ENCODE assay signal across 28 mouse cellular contexts in genomic region chr19:3967258-3967657, GRCm38 (mm10). TPM values are rescaled to one million over a fixed set of nuclear protein-coding genes. Genes with fewer than 3 reads are reported as not detected.
DNase-seq lines count a peak whose midpoint lies in the region; ATAC-seq lines count a peak whose summit lies in the region.
"Had no signal": no experiment of that assay in that cellular context is flagged by ENCODE, and none has a peak within 500 bp of the region (broad histone marks: within the 10 kb centered on the region; RNA-seq: fewer than 3 reads in every experiment).

No protein-coding gene starts in this region.

- no peak for ATAC-seq in midbrain, embryonic 11.5 days (ENCODE audit: low FRiP score)
- ATAC-seq in midbrain, embryonic 16.5 days, result no peak
- peak; percentile 62 for ATAC-seq in megakaryocyte progenitor cell, adult 5-6 weeks (replicated peaks; ENCODE audit: poor library complexity)
- ATAC-seq in erythroid progenitor cell, adult 5-6 weeks (replicated peaks; ENCODE audit: low FRiP score, poor library complexity, severe bottlenecking), result no peak
- ATAC-seq: forebrain, embryonic 14.5 days; forebrain, postnatal 0 days; hindbrain, embryonic 16.5 days had no signal

- H3K27ac ChIP-seq in midbrain, embryonic 11.5 days (ENCODE audit: low read depth, low read length), result no peak overlapping the region
- H3K27ac ChIP-seq in midbrain, embryonic 16.5 days (ENCODE audit: low read length), result no peak overlapping the region
- H3K27ac ChIP-seq: gastrocnemius, adult 2 months; heart, embryonic 15.5 days; hindbrain, embryonic 10.5 days; hindbrain, embryonic 13.5 days had no signal

- H3K4me2 ChIP-seq in midbrain, embryonic 11.5 days, result no peak overlapping the region
- H3K4me2 ChIP-seq in midbrain, embryonic 16.5 days (ENCODE audit: low read length), result no peak overlapping the region
- H3K4me2 ChIP-seq: heart, embryonic 12.5 days; heart, embryonic 15.5 days; hindbrain, embryonic 13.5 days had no signal

- no peaks in the 10 kb centered on the region for H3K4me1 ChIP-seq in midbrain, embryonic 11.5 days (ENCODE audit: control insufficient read depth, insufficient read depth, low read length)
- no peaks in the 10 kb centered on the region for H3K4me1 ChIP-seq in midbrain, embryonic 16.5 days (ENCODE audit: control insufficient read depth, insufficient read depth, low read length)
- H3K4me1 ChIP-seq: hindbrain, embryonic 13.5 days had no signal

- WGBS in midbrain, embryonic 11.5 days, result 67% methylated on average over 3 of the region's 3 CpGs
- WGBS in midbrain, embryonic 16.5 days, result 58% methylated on average over 3 of the region's 3 CpGs

- peak; percentile 17 for DNase-seq in midbrain, embryonic 11.5 days (ENCODE audit: low spot score, missing footprints)
- peak; percentile 33 for DNase-seq in MEL-GATA-1-ER (ENCODE audit: extremely low read depth, low read depth)
- no peak for DNase-seq in right cerebral cortex, postnatal 10 days (ENCODE audit: low spot score in 2 of 2)
- DNase-seq: adrenal gland, adult 2 months; adrenal gland, postnatal 14 days; cerebellum, adult 18-20 months; cerebellum, adult 9-10 months; cerebellum, postnatal 14 days; forebrain, postnatal 0 days; gastrocnemius, adult 2 months; gastrocnemius, postnatal 14 days; heart, adult 18-20 months; heart, postnatal 10 days; heart, postnatal 36 days had no signal

- no peak overlapping the region for H3K9ac ChIP-seq in midbrain, embryonic 11.5 days (ENCODE audit: low read length)
- H3K9ac ChIP-seq in midbrain, embryonic 16.5 days (ENCODE audit: low read depth, low read length), result no peak overlapping the region
- H3K9ac ChIP-seq: forebrain, postnatal 0 days; heart, embryonic 12.5 days; heart, embryonic 15.5 days; hindbrain, embryonic 13.5 days had no signal

- no peaks in the 10 kb centered on the region for H3K27me3 ChIP-seq in midbrain, embryonic 11.5 days (ENCODE audit: control insufficient read depth, insufficient read depth, low read length)
- no peaks in the 10 kb centered on the region for H3K27me3 ChIP-seq in midbrain, embryonic 16.5 days (ENCODE audit: control insufficient read depth, insufficient read depth, low read depth, low read length)

- no peaks in the 10 kb centered on the region for H3K9me3 ChIP-seq in midbrain, embryonic 11.5 days (ENCODE audit: control insufficient read depth, low read length)
- H3K9me3 ChIP-seq in midbrain, embryonic 16.5 days (replicated peaks; ENCODE audit: control insufficient read depth, low read length, poor library complexity, severe bottlenecking), result no peaks in the 10 kb centered on the region
- H3K9me3 ChIP-seq: heart, embryonic 12.5 days; heart, embryonic 15.5 days; hindbrain, embryonic 10.5 days; hindbrain, embryonic 13.5 days had no signal

- H3K4me3 ChIP-seq in midbrain, embryonic 11.5 days (ENCODE audit: low read depth, low read length), result no peak overlapping the region
- H3K4me3 ChIP-seq in midbrain, embryonic 16.5 days (ENCODE audit: low read depth, low read length), result no peak overlapping the region
- H3K4me3 ChIP-seq: gastrocnemius, adult 2 months; heart, embryonic 12.5 days; heart, embryonic 15.5 days; hindbrain, embryonic 10.5 days; hindbrain, embryonic 13.5 days had no signal

- H3K36me3 ChIP-seq in midbrain, embryonic 11.5 days (ENCODE audit: control insufficient read depth, insufficient read depth, low read length), result no peaks in the 10 kb centered on the region
- no peaks in the 10 kb centered on the region for H3K36me3 ChIP-seq in midbrain, embryonic 16.5 days (ENCODE audit: control insufficient read depth, insufficient read depth, low read length)
- H3K36me3 ChIP-seq: heart, embryonic 12.5 days; heart, embryonic 15.5 days; hindbrain, embryonic 10.5 days; hindbrain, embryonic 13.5 days had no signal

RNA-seq across cellular contexts. Expression of gene Aldh3b2, which starts 4.9 kb away (rescaled TPM):
- 0.44 and 0.50 TPM in 2 replicates for polyA plus RNA-seq in midbrain, embryonic 11.5 days (2014; fragmentation: Nextera tagmentation; extraction: Ambion mirVana)
- 0.60 and 0.82 TPM in 2 replicates for polyA plus RNA-seq in midbrain, embryonic 16.5 days (2015; fragmentation: Nextera tagmentation; extraction: Ambion mirVana)
- total RNA-seq in megakaryocyte progenitor cell, adult 5-6 weeks (2015), result not detected in 2 replicates
- 0.25 TPM in 1 of 2 replicates, not detected in the other for total RNA-seq in megakaryocyte progenitor cell, adult 5-6 weeks (2017)
- 1.3 and 6.5 TPM in 2 replicates for total RNA-seq in erythroid progenitor cell, adult 5-6 weeks (2015; ENCODE audit: low replicate concordance)
- total RNA-seq in erythroid progenitor cell, adult 5-6 weeks (2017; ENCODE audit: low replicate concordance), result 1.1 and 2.4 TPM in 2 replicates

RNA-seq across cellular contexts. Expression of gene Aldh3b3, which starts 8.8 kb away (rescaled TPM):
- not detected in 2 replicates for polyA plus RNA-seq in midbrain, embryonic 11.5 days (2014; fragmentation: Nextera tagmentation; extraction: Ambion mirVana)
- polyA plus RNA-seq in midbrain, embryonic 16.5 days (2015; fragmentation: Nextera tagmentation; extraction: Ambion mirVana), result not detected in 2 replicates
- 0.32 and 0.71 TPM in 2 replicates for total RNA-seq in megakaryocyte progenitor cell, adult 5-6 weeks (2015)
- 0.04 and 0.27 TPM in 2 replicates for total RNA-seq in megakaryocyte progenitor cell, adult 5-6 weeks (2017)
- 3.6 TPM in 1 of 2 replicates, not detected in the other for total RNA-seq in erythroid progenitor cell, adult 5-6 weeks (2015; ENCODE audit: low replicate concordance)
- not detected in 2 replicates for total RNA-seq in erythroid progenitor cell, adult 5-6 weeks (2017; ENCODE audit: low replicate concordance)
- total RNA-seq: ES-E14; forebrain, postnatal 0 days; gastrocnemius, adult 2 months; gastrocnemius, postnatal 14 days had no signal
- polyA plus RNA-seq: embryonic facial prominence, embryonic 11.5 days; forebrain, embryonic 11.5 days; forebrain, embryonic 14.5 days; forebrain, postnatal 0 days; heart, embryonic 12.5 days; heart, embryonic 15.5 days; hindbrain, embryonic 10.5 days; hindbrain, embryonic 13.5 days; hindbrain, embryonic 16.5 days had no signal

RNA-seq across cellular contexts. Expression of gene Acy3, which starts 19.1 kb away (rescaled TPM):
- polyA plus RNA-seq in midbrain, embryonic 11.5 days (2014; fragmentation: Nextera tagmentation; extraction: Ambion mirVana), result 1.0 and 1.6 TPM in 2 replicates
- 1.0 and 1.8 TPM in 2 replicates for polyA plus RNA-seq in midbrain, embryonic 16.5 days (2015; fragmentation: Nextera tagmentation; extraction: Ambion mirVana)
- total RNA-seq in megakaryocyte progenitor cell, adult 5-6 weeks (2015), result 3.4 and 3.9 TPM in 2 replicates
- 1.2 and 1.6 TPM in 2 replicates for total RNA-seq in megakaryocyte progenitor cell, adult 5-6 weeks (2017)
- total RNA-seq in erythroid progenitor cell, adult 5-6 weeks (2015; ENCODE audit: low replicate concordance), result not detected in 2 replicates
- not detected in 2 replicates for total RNA-seq in erythroid progenitor cell, adult 5-6 weeks (2017; ENCODE audit: low replicate concordance)

RNA-seq across cellular contexts. Expression of gene Tbx10, which starts 25.3 kb away (rescaled TPM):
- polyA plus RNA-seq in midbrain, embryonic 11.5 days (2014; fragmentation: Nextera tagmentation; extraction: Ambion mirVana), result not detected in 2 replicates
- polyA plus RNA-seq in midbrain, embryonic 16.5 days (2015; fragmentation: Nextera tagmentation; extraction: Ambion mirVana), result not detected in 2 replicates
- not detected in 2 replicates for total RNA-seq in megakaryocyte progenitor cell, adult 5-6 weeks (2015)
- total RNA-seq in megakaryocyte progenitor cell, adult 5-6 weeks (2017), result not detected in 2 replicates
- total RNA-seq in erythroid progenitor cell, adult 5-6 weeks (2015; ENCODE audit: low replicate concordance), result not detected in 2 replicates
- total RNA-seq in erythroid progenitor cell, adult 5-6 weeks (2017; ENCODE audit: low replicate concordance), result not detected in 2 replicates
- total RNA-seq: adrenal gland, adult 2 months; adrenal gland, postnatal 14 days; ES-E14; forebrain, postnatal 0 days; gastrocnemius, adult 2 months; gastrocnemius, postnatal 14 days; heart, adult 18-20 months; heart, postnatal 10 days; heart, postnatal 36 days had no signal
- polyA plus RNA-seq: adrenal gland, adult 2 months; embryonic facial prominence, embryonic 11.5 days; forebrain, embryonic 11.5 days; forebrain, embryonic 14.5 days; forebrain, postnatal 0 days; frontal cortex, adult 2 months; gonadal fat pad, adult 2 months; heart, embryonic 12.5 days; heart, embryonic 15.5 days had no signal

RNA-seq across cellular contexts. Expression of gene Unc93b1, which starts 32.3 kb away (rescaled TPM):
- 5.9 and 7.1 TPM in 2 replicates for polyA plus RNA-seq in midbrain, embryonic 11.5 days (2014; fragmentation: Nextera tagmentation; extraction: Ambion mirVana)
- polyA plus RNA-seq in midbrain, embryonic 16.5 days (2015; fragmentation: Nextera tagmentation; extraction: Ambion mirVana), result 9.7 and 9.9 TPM in 2 replicates
- 95.9 and 111 TPM in 2 replicates for total RNA-seq in megakaryocyte progenitor cell, adult 5-6 weeks (2015)
- total RNA-seq in megakaryocyte progenitor cell, adult 5-6 weeks (2017), result 175 and 202 TPM in 2 replicates
- 28.5 and 29.3 TPM in 2 replicates for total RNA-seq in erythroid progenitor cell, adult 5-6 weeks (2015; ENCODE audit: low replicate concordance)
- total RNA-seq in erythroid progenitor cell, adult 5-6 weeks (2017; ENCODE audit: low replicate concordance), result 28.2 and 34.4 TPM in 2 replicates

Comparison
In these comparisons a context has a peak if more than half of its experiments do, and no peak if none do; other contexts are left out.
1. DNase-seq: peak in midbrain, embryonic 11.5 days (single experiment) and MEL-GATA-1-ER (single experiment); none in right cerebral cortex, postnatal 10 days (0 of 2).